Mouse (Mus musculus) right cerebral cortex, postnatal 10 days (tissue): ENCODE measurements around the gene Ap3d1.
A peak's percentile ranks its signal among the peaks of the same experiment; 100 is the strongest.

Experiments used
- DNase-seq, 2 experiments: peaks; one replicate each; pipeline ENCODE4 v3.0.0; 2021; ENCODE audit warnings: low spot score in 2 of 2

Ap3d1 gene

DNA sequence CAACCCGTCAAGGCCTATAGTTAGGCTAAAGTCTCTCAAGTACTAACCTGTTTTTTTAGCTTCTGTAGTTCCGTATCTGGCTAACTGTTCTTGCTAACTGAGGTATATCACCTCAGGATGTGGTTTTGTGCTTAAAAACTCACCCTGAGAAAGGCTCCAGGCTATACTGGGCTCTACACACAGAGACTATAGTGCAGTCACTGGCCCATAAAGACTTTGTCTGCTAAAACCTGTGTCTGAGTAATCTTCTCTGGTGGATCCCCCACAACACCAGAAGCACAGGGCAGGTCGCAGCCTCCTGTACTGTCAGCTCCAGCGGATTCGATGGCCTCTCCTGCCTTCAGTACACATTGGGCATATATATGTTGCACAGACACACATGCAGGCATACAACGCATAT, 60.1 kb downstream of the Ap3d1 start:
- no peak for DNase-seq

DNA sequence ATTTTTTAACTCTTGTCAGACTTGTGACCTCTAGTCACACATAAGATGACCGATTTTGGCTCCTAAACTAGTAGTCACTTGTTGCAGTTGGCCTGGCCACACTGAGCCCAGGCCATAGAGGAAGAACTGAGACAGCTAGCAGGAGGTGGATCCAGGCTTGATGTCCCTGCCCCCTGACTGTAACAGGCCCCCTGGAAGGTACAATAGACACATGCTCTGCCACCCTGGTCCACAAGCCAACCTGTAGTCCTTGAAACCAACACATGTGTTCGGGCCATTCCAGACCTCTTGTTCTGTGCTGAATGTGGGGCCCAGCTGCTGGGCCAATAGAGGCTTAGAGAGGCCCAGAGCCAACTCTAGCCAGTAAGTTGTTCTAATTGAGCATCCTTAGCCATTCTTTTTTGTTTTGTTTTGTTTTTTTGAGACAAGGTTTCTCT, 61.8 kb downstream of the Ap3d1 start:
- no peak for DNase-seq

DNA sequence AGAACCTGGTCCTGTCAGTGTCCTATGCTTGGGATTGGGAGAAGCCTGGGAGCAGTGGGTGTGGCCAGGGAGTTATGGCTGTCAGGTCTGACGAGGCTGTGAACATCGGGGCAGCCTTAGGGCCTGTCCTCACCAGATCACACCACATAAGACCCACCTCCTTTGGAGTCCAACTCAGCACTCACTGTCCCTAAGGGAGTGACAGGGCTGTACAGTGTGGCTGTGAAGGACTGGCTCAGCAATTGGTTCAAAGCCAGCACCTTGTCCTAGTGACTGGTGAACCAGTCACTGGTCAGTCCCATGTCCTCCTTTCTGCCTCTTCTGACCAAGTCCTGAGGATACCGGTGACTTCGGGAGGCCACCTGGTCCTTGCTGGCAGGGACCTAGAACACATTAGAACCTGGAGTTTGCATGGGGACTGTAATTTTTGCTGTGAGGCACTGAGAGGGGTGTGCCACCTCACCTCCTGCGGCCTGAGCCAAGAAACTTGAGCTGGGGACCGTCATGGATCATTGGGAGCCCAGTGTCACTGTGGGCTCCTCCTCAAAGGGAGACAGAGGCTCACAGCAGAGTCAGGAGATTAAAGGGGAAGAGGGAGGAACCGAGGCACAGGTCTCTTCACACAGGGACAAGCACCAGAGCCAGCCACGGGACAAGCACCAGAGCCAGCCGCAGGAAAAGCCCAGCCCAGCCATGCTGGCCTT, 62.4 kb downstream of the Ap3d1 start:
- no peak for DNase-seq

DNA sequence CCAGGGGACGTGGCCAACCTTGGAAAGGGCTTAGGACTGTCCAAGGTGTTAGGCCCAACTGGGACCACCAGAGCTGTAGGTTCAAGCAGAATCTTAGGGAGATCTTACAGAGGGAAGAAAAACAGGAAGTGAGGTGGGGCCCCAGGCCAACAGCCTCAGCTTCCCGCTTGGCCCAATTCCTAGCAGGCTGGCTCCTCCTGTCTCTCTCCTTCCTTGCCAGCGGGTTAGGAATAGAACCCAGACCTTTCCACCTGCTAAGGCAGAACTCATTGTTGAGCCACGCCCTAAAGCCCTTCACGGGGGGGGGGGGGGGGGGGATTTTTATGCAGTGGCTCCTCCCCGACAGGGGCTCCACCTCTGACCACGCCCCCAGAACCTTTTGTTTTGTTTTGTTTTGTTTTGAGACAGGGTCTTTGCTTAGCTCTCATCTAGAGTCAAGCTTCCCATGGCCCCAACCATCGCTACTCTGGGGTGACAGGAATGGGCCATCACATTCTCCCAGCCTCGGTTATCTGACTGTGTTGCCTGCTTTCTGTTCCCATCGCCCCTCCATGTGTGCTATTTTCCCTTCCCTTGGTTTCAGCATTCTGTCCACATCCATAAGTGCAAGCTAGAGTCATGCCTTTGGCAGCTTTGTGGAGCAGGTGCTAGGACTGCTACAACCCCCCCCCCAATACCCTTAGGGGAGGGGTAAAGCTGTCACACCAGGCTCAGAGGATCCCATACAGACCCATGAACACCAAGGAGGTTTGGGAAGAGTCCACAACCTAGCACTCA, 63.3 kb downstream of the Ap3d1 start:
- no peak for DNase-seq

DNA sequence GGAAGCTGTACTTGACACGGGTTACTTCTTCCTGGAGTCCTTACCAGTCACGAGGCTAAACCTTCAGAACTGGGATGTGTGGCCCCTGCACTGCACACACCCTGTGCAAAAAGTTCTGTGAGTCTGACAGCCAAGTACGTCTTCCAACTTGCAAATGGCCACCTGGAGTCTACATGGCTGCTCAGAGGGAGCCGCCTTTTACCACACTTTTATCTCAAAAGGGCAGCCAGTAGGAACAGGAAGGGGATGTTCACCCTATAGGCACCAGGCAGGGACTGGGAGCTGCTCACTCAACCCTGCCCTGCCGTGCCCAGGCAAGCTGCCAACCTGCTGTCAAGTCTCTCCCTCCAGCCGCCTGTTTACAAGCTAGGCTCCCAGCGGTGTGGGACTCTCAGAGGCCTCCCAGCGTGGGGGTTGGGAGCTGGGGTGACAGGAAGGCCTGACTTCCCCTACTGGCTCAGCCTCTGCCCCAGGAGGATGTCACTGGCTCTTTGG, 64.1 kb downstream of the Ap3d1 start, which contains the start of gene Mknk2:
Mknk2 (minus strand) TSS at position 171 of the 495 bp plus-strand sequence.
- peak; percentile 93 for DNase-seq

- no peak for DNase-seq
Measured at GRCm38 (mm10) chr10:80677128-80677875, 64.8 kb downstream of the Ap3d1 start.

GRCm38 (mm10) chr10:80676198-80676928, 65.7 kb downstream of the Ap3d1 start:
- DNase-seq = peak; percentile 100

DNA sequence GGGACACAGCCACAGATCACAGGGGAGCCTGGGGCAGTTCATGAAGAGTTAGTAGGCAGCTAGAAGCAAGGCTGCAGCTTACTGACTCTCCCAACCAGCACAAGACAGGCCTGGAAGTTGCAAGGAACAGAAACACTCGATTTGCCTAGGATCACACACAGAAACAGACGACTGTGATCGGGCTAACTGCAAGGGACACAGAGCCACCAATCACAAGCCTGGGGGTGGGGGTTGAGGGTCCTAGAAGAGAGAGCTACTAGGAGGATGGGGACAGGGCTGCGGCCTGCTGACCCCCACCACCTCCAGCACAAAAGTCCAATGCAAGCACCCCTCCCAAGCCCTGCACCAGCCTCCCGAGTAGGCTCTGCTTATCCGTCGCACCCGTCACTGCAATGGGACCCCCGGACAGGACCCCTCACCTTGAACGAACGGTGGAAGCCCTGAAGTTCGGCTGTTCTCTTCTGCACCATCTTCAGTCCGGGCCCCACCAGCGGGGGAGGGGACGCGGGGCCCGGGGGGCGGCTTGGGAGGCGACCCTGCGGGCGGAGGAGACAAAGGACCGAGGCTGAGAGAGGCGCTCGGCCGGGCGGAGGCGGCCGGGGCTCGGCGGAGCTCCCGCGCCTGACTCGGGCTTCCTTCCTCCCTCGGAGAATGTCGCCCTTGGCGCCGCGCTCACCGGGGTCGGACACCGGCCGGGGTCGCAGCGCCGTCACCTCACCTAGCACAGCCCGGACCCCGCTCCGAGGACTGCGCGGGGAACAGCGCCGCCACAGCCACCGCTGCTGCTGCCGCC, 66.5 kb downstream of the Ap3d1 start:
- DNase-seq = peak in 1 of 2 experiments; percentile 68

DNA sequence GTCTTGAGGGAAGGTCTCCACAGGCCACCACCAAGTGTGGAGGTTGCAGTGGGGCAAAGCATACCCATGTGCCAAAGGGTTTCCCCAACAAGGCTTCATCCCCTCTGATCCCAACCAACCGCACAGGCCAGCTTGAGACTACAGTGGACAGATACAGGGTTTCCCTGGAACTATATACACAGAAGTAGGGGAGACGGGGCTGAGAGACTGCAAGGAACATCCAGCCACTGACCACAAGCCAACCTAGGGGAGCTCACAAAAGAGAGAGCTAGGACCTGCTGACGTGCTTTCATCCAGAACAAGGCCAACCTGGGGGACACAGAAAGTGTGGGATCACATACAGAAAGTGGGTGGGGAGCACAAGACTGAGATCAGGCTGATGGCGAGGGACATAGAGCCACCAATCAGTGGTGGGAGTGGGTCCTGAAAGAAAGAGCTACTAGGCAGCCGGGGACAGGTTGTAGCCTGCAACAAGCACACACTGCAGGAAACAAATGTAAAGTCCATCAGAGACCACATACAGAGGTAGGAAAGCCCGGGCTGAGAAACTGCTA, 67.1 kb downstream of the Ap3d1 start:
- no peak for DNase-seq

- DNase-seq = no peak
Measured at GRCm38 (mm10) chr10:80674161-80674711, 67.8 kb downstream of the Ap3d1 start.

DNA sequence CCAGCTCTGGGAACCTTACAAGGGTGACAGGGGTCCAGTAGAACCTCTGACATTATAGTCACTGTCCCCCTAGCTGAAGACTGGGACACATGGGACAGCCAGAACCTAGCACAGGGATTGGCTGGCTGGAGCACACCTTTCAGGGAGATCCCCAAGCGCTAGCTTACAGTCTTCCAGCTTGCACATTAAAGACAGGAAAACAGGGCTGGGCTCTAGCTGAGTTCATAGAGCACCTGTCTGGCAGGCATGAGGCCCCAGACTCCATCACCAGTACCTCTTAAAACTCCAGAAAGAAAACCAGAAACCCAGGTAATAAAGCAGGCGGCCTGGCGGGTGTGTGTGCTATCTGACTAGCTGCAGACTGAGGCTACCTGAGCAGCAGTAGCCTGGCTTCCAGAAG, 68.4 kb downstream of the Ap3d1 start:
- DNase-seq = no peak

DNA sequence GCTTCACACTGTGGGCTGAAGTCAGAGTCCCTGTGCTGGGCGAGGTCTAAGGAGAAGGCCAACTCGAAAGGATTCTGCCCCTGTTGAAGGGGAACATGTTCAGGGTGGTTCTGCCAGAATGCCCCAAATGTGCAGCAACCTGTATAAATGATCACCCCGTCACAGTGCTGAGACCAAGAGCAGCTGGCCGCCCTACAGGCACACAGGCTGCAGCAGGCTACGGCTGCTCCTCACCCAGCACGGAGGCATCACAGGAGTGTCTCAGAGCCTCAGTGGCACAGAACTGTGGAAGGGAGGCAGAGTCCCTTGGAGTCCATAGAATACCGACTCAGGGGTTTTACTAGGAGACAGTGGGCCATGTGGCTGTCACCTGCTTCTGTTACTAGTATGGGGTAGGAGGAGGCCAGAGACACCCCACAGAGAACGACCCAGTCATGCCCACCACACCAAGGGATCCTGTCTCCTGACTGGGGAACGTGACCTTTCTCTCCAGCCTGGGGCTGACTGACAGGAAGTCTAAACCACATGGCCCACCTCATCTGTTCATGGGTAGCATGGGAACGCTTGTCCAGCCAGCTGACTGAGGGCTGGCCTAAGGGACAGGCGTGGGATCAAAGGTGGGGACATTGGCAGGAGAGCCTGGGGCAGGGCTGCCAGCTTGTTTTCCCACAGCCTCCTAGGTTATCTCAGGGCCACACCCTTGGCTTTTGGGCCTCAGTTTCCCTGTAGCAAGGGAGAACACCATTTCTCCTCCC, 70.0 kb downstream of the Ap3d1 start:
- DNase-seq = no peak

DNA sequence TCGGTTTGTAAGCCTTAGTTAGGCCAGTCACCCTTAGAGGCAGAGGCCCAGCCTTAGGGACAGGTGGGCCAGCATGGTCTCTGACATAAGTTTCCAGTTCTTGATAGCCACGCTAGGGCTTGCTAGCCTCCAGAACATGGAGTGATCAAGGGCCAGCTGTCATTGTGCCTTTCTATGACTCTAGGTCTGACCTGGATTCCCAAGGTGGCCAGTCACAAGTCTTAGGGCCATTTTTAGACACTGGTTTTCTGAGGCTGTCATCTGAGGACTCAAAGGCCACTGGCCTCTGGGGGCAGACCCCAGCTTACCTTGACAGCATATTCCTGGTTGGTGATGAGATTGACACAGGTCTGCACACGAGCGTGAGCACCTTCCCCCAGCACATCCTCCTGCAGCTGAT, 70.8 kb downstream of the Ap3d1 start:
- DNase-seq = no peak

- no peak for DNase-seq
Measured at GRCm38 (mm10) chr10:80670531-80670930, 71.5 kb downstream of the Ap3d1 start.

GRCm38 (mm10) chr10:80669737-80670485, 72.2 kb downstream of the Ap3d1 start:
- DNase-seq = no peak

DNA sequence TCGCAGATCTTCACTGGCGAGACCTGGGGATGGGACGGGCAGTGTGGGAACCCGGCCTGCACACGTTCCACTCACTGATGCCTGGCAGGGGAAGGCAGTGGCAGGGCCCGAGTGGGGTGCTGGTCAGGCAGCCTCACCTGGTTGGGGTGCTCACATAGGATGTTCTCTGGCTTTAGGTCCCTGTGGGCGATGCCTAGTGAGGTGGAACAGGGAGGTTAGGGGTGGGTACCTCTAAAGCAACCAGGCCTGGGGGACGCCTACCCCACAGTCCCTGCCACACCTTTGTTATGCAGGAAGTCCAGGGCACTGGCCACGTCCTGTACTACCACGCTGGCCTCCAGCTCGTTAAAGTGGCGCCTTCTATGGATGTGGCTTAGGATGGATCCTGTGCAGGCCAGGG, 73.0 kb downstream of the Ap3d1 start:
- no peak for DNase-seq

- DNase-seq = no peak
Measured at GRCm38 (mm10) chr10:80668614-80669013, 73.5 kb downstream of the Ap3d1 start.

DNA sequence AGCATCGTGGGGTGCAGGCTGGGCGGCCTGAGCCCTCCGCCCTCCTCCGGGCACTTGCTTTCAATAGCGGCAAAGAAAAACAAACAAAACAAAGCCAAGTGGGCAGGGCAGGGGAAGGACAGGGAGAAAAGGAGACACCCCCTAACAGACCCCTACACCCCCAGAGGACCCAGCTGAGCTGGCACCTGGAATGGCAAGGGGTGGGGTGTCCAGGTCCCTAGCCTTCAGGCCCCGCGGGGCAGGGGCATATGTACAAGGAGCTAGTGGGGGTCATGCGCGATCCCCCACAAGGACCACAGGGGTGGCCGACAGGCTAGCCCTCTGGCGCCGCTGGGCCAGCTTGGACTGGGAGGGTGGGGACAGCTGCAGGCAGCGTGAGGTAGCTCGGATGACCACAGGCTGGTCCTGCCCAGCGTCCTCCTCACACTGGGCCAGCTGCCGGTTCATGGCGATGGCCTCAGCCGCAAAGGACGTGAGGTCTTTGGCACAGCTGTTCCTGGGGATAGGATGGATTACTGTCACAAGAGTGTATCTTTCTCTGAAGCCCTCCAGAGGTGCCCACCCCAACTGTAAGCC, 75.1 kb downstream of the Ap3d1 start:
- no peak for DNase-seq
